Mouse (Mus musculus) kidney, adult 2 months (tissue): ENCODE data around the gene Sept10.

Experiments
- CTCF ChIP-seq: fragments of 200-500 bp; conservative IDR thresholded peaks from 2 replicates; pipeline ENCODE4 v1.5.1; 2011; ENCODE audit warnings: low read depth, mild to moderate bottlenecking, control low read depth, low read length, moderate library complexity, mixed read lengths; ENCODE audit not compliant: insufficient read depth, insufficient read length
- POLR2A ChIP-seq: fragments of 200-500 bp; IDR thresholded peaks from one replicate; pipeline ENCODE4 v1.6.1; 2011; ENCODE audit warnings: low read depth, low read length, control low read depth

DNA sequence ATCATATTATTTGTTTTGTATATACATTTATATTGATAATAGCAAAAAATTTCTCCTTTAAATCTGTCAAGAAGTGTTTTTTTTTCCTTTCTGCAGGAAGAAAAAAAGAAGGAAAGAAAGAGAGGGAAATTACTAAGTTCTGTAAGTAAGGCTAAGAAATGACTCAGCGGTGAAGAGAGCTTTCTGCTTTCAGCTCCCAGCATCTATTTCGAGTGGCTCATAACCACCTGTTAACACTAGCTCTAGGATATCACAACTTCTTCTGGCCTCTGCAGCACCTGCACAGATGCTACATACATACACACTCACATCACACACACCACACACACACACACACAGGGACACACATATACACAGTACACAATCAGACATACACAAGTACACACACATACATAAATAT is 34.9 kb upstream of the Sept10 start:
- TF ChIP-seq CTCF: no peak
- no peak for TF ChIP-seq POLR2A
